Mouse (Mus musculus) Patski (cell line): ENCODE results near the gene Zfp941. TPM values are rescaled to one million over a fixed set of nuclear protein-coding genes. Genes with fewer than 3 reads are reported as not detected.
A peak's percentile ranks its signal among the peaks of the same experiment; 100 is the strongest.

ENCODE experiments used
- ATAC-seq: fragments of 100-300 bp; one replicate; pipeline ENCODE4 v1.8.0; 2021
- CTCF ChIA-PET: fragments of 350-600 bp; sonication (Branson Sonifier 250); formaldehyde crosslinking; loops from one replicate; lab custom pipeline; 2022; ENCODE audit warnings: inconsistent platforms; lab: Charles Lee
- POLR2A ChIA-PET: fragments of 350-600 bp; sonication (Branson Sonifier 250); formaldehyde crosslinking; loops from one replicate; lab custom pipeline; 2022; ENCODE audit warnings: antibody characterized with exemption, inconsistent platforms; lab: Charles Lee
- DNase-seq: peaks from one replicate; pipeline ENCODE4 v3.0.0-alpha.2; 2011; ENCODE audit warnings: low read depth, low spot score
- H3K27me3 ChIP-seq: fragments of 371-371 bp; one replicate; pipeline ENCODE4 v1.5.1; 2021
- CTCF ChIP-seq: fragments of 100-300 bp; IDR thresholded peaks from one replicate; pipeline ENCODE4 v1.5.1; 2021
- in situ Hi-C: fragments of 300-500 bp; cut with MboI; formaldehyde crosslinking; loops from 3 replicates; pipeline ENCODE4 v1.11.1; 2018; ENCODE audit warnings: low pct_unique_long_range_greater_than_20kb, mixed read lengths
- polyA plus RNA-seq: library from polyadenylated mRNA; unstranded; gene quantifications from one replicate; pipeline ENCODE4 v1.2.3, GENCODE M21; 2021

Gene Zfp941
- polyA plus RNA-seq, 1 experiment from 2014 or later: not detected

DNA sequence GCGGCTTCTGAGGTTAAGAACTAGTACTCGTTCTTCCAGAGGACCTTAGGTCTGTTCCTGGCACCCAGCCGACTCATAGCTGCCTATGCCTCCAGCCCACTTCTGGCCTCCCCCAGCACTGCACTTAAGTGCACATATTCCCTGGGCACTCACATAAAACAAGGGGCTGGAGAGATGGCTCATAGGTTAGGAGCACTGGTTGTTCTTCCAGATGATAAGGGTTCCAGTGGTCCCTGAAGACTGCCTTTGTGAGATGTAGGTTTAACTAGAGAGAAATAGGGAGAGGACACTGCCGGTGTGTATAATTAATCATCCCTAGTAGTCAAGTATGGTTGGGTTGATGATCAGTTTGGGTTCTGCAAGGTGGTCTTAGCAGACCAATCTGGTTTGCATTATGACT lies 753 bp upstream of the Zfp941 start:
- ATAC-seq (no peak), DNase-seq (no peak)
- no peaks in the 10 kb centered on the region for H3K27me3 ChIP-seq
- CTCF ChIA-PET: no interaction called here
- in situ Hi-C loops: no loop called here
- TF ChIP-seq CTCF: no peak
- POLR2A ChIA-PET: no interaction called here

DNA sequence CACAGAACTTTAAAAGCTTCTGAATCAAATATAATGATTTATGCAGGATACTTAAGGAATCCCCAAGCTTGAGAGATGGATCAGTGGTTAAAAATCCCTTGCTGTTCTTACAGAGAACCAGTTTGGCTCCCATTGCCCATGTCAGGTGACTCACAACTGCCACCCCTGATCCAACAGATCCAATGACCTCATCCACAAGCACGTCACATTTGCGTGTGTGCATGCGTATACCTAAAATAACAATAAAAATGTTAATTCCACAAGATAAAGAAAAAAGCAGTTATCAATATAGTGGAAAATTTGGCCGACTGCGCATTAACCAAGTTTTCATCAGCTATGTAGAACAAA lies 699 bp downstream of the Zfp941 start:
- TF ChIP-seq CTCF: no peak
- H3K27me3 ChIP-seq: no peaks in the 10 kb centered on the region
- DNase-seq (no peak), ATAC-seq (no peak)
- POLR2A ChIA-PET: no interaction called here
- CTCF ChIA-PET: interaction anchor here (1.7 to 2.0 kb wide), 2 partner anchors 8 to 13 kb away, joined by 6 read pairs; no protein-coding TSS in a partner anchor
- in situ Hi-C loops: no loop called here

DNA sequence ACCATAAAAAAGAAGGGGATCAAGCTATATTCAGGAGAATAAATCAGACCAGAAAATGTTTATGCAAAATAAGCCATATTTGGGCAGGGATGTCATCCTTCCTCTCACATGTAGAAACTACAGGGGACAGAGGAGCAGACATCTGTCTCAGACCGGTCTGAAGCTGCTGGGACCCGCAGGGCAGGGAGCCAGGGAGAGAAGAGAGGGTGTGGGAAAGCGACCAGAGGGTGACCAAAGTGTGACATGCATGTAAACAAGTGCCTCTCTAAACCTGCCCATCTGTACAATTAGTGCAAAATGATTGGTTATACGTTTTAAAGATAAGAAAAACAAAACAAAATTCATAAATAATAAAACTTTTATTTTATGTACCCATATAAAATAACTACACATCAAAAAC lies 1.8 kb downstream of the Zfp941 start:
- POLR2A ChIA-PET: no interaction called here
- in situ Hi-C loops: no loop called here
- no peak for TF ChIP-seq CTCF
- CTCF ChIA-PET: interaction anchor here (1.7 to 2.0 kb wide), 2 partner anchors 9 to 12 kb away, joined by 6 read pairs; no protein-coding TSS in a partner anchor
- no peak for ATAC-seq
- no peaks in the 10 kb centered on the region for H3K27me3 ChIP-seq
- DNase-seq: no peak

DNA sequence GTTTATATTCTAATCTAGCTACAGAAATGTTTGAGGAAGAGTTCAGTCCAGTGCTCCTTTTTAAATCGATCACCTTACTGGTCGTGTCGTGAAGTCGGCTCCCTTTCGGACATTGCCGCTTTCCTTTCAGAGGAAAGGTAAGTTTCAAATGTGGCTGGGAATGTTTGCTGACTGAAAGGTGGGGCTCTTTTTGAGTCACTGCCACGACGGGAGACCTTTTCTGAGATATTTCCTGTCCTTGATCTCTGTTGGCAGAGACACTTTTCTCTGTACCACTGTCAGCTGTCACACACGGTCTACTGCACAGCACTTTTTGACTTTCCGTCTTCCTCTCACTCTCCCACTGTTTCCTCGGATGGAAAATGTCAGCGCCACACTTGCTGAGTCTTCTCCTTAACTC lies 9.1 kb downstream of the Zfp941 start:
- ATAC-seq (no peak), DNase-seq (no peak)
- ChIA-PET CTCF (interaction anchor here (1.7 kb wide), 1 partner anchor 16 kb away, joined by 5 read pairs; no protein-coding TSS in a partner anchor), POLR2A (no interaction called here)
- TF ChIP-seq CTCF: no peak
- no peaks in the 10 kb centered on the region for H3K27me3 ChIP-seq
- in situ Hi-C loops: no loop called here

DNA sequence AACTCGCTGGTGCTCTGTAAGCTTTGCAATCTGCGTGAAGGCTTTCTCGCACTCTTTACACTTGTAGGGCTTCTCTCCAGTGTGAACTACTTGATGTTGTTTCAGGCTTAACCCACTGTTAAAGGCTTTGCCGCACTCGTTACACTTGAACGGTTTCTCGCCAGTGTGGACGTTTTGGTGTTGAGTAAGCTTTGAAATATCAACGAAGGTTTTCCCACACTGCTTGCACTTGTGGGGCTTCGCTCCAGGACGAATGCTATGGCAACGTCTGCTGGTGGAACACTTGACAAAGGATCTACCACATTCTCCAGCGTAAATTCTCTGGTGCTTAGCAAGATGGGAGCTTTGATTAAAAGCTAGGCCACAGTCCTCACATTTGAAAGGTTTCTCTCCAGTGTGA lies 10.3 kb downstream of the Zfp941 start:
- peak; percentile 64 for ATAC-seq
- in situ Hi-C loops: no loop called here
- POLR2A ChIA-PET: no interaction called here
- no peak for DNase-seq
- H3K27me3 ChIP-seq: no peaks in the 10 kb centered on the region
- TF ChIP-seq CTCF: no peak
- CTCF ChIA-PET: interaction anchor here (1.7 kb wide), 1 partner anchor 17 kb away, joined by 5 read pairs; no protein-coding TSS in a partner anchor

DNA sequence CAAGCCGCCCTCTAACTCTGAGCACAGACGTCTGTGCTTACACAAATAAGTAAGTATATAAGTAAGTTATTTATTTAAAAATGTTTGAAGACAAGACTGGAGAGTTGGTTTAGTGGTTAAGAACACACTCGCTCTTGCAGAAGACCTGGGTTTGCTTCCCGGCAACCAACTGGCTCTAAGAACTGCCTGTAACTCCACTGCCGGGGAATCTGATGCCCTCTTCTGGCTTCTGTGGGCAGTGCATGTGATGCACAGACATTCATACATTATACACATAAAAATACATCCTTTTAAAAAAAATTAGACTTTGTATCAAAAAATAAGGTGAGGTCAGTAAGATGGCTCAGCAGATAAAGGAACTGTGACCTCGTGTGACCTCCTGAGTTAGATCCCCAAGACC lies 11.5 kb downstream of the Zfp941 start:
- peak; percentile 50 for TF ChIP-seq CTCF
- DNase-seq (no peak), ATAC-seq (no peak)
- ChIA-PET POLR2A (no interaction called here), CTCF (no interaction called here)
- in situ Hi-C loops: no loop called here
- H3K27me3 ChIP-seq: no peaks in the 10 kb centered on the region

DNA sequence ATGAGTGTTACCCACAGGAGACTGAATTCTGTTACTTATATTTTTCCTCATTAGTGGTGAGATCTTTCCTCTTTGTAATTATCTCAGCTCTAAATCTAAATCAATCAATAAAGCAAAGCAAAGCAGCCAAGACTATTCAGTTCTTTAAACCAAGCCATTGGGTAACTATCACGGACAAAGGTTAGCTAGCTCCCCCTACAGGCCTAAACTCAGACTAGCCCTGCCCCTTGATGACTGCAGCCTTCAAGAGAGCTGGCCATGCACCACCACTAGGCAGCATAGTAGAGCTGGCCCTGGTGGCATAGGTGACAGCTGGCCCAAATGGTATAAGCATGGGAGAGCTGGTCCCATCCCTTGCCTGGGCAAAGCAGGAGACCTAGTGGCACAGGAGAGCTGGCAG lies 16.3 kb downstream of the Zfp941 start:
- no peak for DNase-seq
- CTCF ChIA-PET: interaction anchor here (1.6 kb wide), 1 partner anchor 10 kb away, joined by 3 read pairs; no protein-coding TSS in a partner anchor
- in situ Hi-C loops: no loop called here
- no peaks in the 10 kb centered on the region for H3K27me3 ChIP-seq
- peak; percentile 66 for TF ChIP-seq CTCF
- POLR2A ChIA-PET: no interaction called here
- peak; percentile 47 for ATAC-seq

DNA sequence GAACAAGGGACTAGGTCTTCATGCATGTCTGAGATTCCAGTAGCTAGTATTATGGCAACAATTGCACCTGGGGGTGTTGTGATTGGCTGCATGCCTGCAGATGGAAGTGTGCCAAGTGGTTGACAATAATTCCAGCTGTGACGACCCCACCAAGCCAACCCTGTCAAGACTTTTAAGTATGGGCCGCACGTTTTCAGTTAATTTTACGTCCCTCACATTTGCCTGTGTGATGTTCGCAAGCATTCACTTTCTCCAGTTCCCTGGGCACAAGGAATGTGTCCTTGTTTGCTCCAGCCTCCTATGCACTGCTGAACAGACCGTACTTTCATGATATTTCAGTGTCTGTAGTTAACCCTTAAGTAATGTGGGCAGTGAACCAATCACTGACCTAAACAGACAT lies 19.3 kb downstream of the Zfp941 start:
- peak; percentile 18 for ATAC-seq
- POLR2A ChIA-PET: no interaction called here
- in situ Hi-C loops: no loop called here
- TF ChIP-seq CTCF: no peak
- CTCF ChIA-PET: no interaction called here
- DNase-seq: no peak
- H3K27me3 ChIP-seq: no peaks in the 10 kb centered on the region

DNA sequence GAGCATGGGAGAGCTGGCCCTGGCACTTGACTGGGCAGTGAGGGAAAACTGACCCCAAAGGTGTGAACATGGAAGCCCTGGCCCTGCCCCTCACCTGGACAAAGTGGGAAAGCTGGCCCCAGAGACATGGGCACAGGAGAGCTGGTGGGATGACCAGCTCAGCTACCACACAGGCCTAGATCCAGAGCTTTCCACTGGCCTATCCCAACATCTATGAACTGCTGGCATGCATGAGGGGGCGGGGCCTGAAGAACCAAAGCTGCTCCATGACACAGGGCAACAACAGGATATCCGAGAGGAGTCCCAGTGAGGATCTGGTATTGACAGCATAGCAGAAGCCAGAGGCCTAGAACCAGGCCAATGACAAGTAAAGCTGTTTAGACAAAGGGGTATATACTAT lies 23.8 kb downstream of the Zfp941 start:
- DNase-seq (no peak), ATAC-seq (no peak)
- ChIA-PET CTCF (no interaction called here), POLR2A (no interaction called here)
- H3K27me3 ChIP-seq: no peaks in the 10 kb centered on the region
- TF ChIP-seq CTCF: no peak
- in situ Hi-C loops: no loop called here

DNA sequence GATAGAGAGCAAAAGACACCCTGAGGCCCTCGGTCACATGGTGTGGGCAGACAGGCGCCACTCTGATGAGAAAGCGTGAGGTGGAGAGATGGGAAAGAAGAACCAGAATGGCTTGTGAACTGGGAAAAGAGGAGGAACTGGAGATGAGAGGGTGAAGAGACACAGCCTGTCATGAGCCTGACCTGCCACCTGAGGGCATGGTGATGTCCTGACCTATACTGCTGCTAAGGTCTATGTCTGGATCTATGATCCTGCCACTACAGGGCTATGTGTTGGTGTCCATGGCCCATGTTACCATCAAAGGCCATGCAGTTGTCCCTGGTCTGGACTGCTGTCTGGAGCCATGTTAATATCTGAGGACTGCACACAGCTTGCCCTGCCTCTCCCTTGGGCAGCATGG lies 24.4 kb downstream of the Zfp941 start:
- no peaks in the 10 kb centered on the region for H3K27me3 ChIP-seq
- TF ChIP-seq CTCF: no peak
- in situ Hi-C loops: no loop called here
- ChIA-PET CTCF (no interaction called here), POLR2A (no interaction called here)
- ATAC-seq: no peak
- no peak for DNase-seq

DNA sequence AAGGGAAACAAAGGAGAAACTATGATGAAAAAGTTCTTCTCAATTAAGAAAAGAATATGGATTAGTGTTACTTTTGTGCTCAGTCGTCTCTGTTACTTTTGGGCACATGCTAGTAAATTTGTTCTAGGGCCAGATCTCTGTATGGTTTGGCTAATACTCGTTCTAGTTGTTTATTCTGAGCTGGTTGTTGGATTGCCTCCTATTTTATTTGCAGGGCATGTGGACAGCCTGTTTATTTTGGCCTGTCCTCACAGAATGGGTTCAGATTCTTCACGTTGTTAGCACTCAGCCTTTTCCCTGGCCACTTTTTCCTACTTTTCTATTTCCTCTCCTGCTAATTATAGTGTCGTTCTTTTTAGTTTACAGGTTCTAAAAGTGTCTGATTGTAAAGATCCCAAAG lies 28.4 kb downstream of the Zfp941 start:
- ATAC-seq (no peak), DNase-seq (no peak)
- CTCF ChIA-PET: no interaction called here
- no peaks in the 10 kb centered on the region for H3K27me3 ChIP-seq
- POLR2A ChIA-PET: no interaction called here
- no peak for TF ChIP-seq CTCF
- in situ Hi-C loops: no loop called here

DNA sequence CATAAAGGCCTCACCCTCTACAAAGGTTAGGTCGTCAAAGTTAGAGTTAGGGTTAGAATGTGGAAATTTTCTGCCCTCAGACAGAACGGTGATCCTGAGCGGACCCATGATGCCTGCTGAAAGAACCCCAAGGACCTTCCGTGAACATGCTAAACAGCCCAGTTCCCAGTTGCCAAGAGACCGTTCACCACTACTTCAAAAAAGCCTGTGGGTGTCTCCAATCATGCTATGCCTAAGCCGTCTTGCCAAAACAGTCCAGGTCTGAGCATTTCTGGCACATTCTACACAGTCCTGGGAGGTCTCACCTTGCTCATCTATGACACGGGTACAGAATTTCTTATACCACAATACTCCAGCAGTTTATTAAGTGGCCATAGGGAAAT lies 33.9 kb downstream of the Zfp941 start:
- H3K27me3 ChIP-seq: peaks cover 4% of the 10 kb centered on the region
- in situ Hi-C loops: no loop called here
- CTCF ChIA-PET: no interaction called here
- ATAC-seq (no peak), DNase-seq (no peak)
- POLR2A ChIA-PET: no interaction called here
- no peak for TF ChIP-seq CTCF
